Mouse (Mus musculus): ENCODE data around the gene Zfp423. TPM values are rescaled to one million over a fixed set of nuclear protein-coding genes. Genes with fewer than 3 reads are reported as not detected.

The Zfp423 gene
- total RNA-seq, 2 experiments from 2014 or later: 3.8 to 5.1 TPM

- DNase-seq: no peak
- intact Hi-C loops (cut with DNase I): loop anchor here (2.0 kb wide), 1 partner anchor 44 kb away; the partner anchor contains the start of gene Zfp423
Measured at GRCm38 (mm10) chr8:87914247-87914967, 45.0 kb downstream of the Zfp423 start.

- intact Hi-C loops (cut with DNase I): no loop called here
- no peak for DNase-seq
Measured at GRCm38 (mm10) chr8:87908940-87909339, 50.5 kb downstream of the Zfp423 start.

- DNase-seq: no peak
- intact Hi-C loops (cut with DNase I): no loop called here
Measured at GRCm38 (mm10) chr8:87905404-87905803, 54.0 kb downstream of the Zfp423 start.

GRCm38 (mm10) chr8:87904108-87904507 lies 55.3 kb downstream of the Zfp423 start:
- no peak for DNase-seq
- intact Hi-C loops (cut with DNase I): no loop called here

GRCm38 (mm10) chr8:87895203-87896041 lies 64.0 kb downstream of the Zfp423 start:
- DNase-seq: no peak
- intact Hi-C loops (cut with DNase I): no loop called here

- intact Hi-C loops (cut with DNase I): no loop called here
Measured at GRCm38 (mm10) chr8:87894287-87894686, 65.1 kb downstream of the Zfp423 start.

GRCm38 (mm10) chr8:87893547-87893946 lies 65.8 kb downstream of the Zfp423 start:
- no peak for DNase-seq
- intact Hi-C loops (cut with DNase I): no loop called here

More at GRCm38 (mm10) chr8:87894287-87894686, 65.1 kb downstream of the Zfp423 start:
- no peak for DNase-seq

GRCm38 (mm10) chr8:87892891-87893290 lies 66.5 kb downstream of the Zfp423 start:
- no peak for DNase-seq
- intact Hi-C loops (cut with DNase I): no loop called here

- intact Hi-C loops (cut with DNase I): no loop called here
Measured at GRCm38 (mm10) chr8:87891884-87892283, 67.5 kb downstream of the Zfp423 start.

GRCm38 (mm10) chr8:87887956-87888355 lies 71.4 kb downstream of the Zfp423 start:
- intact Hi-C loops (cut with DNase I): no loop called here
- DNase-seq: no peak

More at GRCm38 (mm10) chr8:87891884-87892283, 67.5 kb downstream of the Zfp423 start:
- no peak for DNase-seq

GRCm38 (mm10) chr8:87881088-87881487 lies 78.3 kb downstream of the Zfp423 start:
- no peak for DNase-seq
- intact Hi-C loops (cut with DNase I): no loop called here

GRCm38 (mm10) chr8:87875852-87876251 lies 83.5 kb downstream of the Zfp423 start:
- no peak for DNase-seq
- intact Hi-C loops (cut with DNase I): loop anchor here (5.0 kb wide), 1 partner anchor 86 kb away; no protein-coding TSS in a partner anchor

- DNase-seq: peak in 1 of 2 experiments; percentile 17
- intact Hi-C loops (cut with DNase I): loop anchor here (5.0 kb wide), 1 partner anchor 87 kb away; no protein-coding TSS in a partner anchor
Measured at GRCm38 (mm10) chr8:87875452-87875851, 83.9 kb downstream of the Zfp423 start.

- no peak for DNase-seq
- intact Hi-C loops (cut with DNase I): no loop called here
Measured at GRCm38 (mm10) chr8:87872987-87873550, 86.3 kb downstream of the Zfp423 start.

- DNase-seq: no peak
- intact Hi-C loops (cut with DNase I): no loop called here
Measured at GRCm38 (mm10) chr8:87872356-87872930, 87.0 kb downstream of the Zfp423 start.

GRCm38 (mm10) chr8:87866586-87866985 lies 92.8 kb downstream of the Zfp423 start:
- intact Hi-C loops (cut with DNase I): no loop called here
- no peak for DNase-seq

GRCm38 (mm10) chr8:87864236-87864635 lies 95.2 kb downstream of the Zfp423 start:
- no peak for DNase-seq
- intact Hi-C loops (cut with DNase I): no loop called here

- no peak for DNase-seq
- intact Hi-C loops (cut with DNase I): no loop called here
Measured at GRCm38 (mm10) chr8:87863128-87863527, 96.3 kb downstream of the Zfp423 start.

- DNase-seq: no peak
- intact Hi-C loops (cut with DNase I): no loop called here
Measured at GRCm38 (mm10) chr8:87861718-87862117, 97.7 kb downstream of the Zfp423 start.

GRCm38 (mm10) chr8:87860905-87861304 lies 98.5 kb downstream of the Zfp423 start:
- no peak for DNase-seq
- intact Hi-C loops (cut with DNase I): no loop called here

GRCm38 (mm10) chr8:87851871-87852270 lies 107.5 kb downstream of the Zfp423 start:
- intact Hi-C loops (cut with DNase I): no loop called here
- no peak for DNase-seq
